Mouse (Mus musculus): ENCODE results near the gene Commd3.

The Commd3 gene

DNA sequence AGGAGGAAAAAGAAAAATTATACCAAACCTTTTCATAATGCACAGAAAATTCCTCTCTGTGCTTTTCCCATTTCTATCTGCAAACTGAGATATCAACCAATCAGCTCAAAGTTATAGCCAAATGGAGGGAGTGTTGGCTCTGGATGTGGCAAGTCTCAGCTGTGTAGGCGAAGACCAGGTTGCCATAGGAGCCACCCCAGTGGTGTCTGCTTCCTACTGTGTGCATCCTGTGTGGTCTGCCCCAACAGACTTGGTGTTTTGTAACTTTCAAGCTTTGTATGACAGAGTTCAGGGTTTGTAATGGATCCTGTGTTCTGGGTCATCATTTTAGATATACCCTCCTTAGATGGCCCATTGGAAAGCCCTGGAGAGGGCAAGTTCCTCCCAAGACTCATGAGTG lies 52.3 kb downstream of the Commd3 start:
- DNase-seq: no peak

All from right cerebral cortex, adult 18-20 months (tissue).